Mouse (Mus musculus) hindbrain, embryonic 13.5 days (tissue): ENCODE measurements around the gene Il11ra1. TPM values are rescaled to one million over a fixed set of nuclear protein-coding genes. Genes with fewer than 3 reads are reported as not detected.

Experiments used
- ATAC-seq: fragments of 200-750 bp; cut with Nextera tagmentation; 2 replicates; pipeline ENCODE4 v1.8.0; 2017; ENCODE audit warnings: moderate TSS enrichment; ENCODE audit not compliant: low FRiP score
- H3K27ac ChIP-seq: fragments of 300-500 bp; sonication (generic); 2 replicates; pipeline ENCODE4 v1.5.1; 2015; ENCODE audit warnings: inconsistent platforms, mild to moderate bottlenecking, moderate library complexity
- H3K27me3 ChIP-seq: fragments of 300-500 bp; sonication (generic); 2 replicates; pipeline ENCODE4 v1.6.1; 2015; ENCODE audit warnings: mild to moderate bottlenecking, inconsistent platforms
- H3K36me3 ChIP-seq: fragments of 300-500 bp; sonication (generic); 2 replicates; pipeline ENCODE4 v1.6.1; 2015; ENCODE audit warnings: mild to moderate bottlenecking, inconsistent platforms
- H3K4me1 ChIP-seq: fragments of 300-500 bp; sonication (generic); replicated peaks from 2 replicates; pipeline ENCODE4 v1.6.1; 2015; ENCODE audit warnings: inconsistent platforms
- H3K4me2 ChIP-seq: fragments of 300-500 bp; sonication (generic); 2 replicates; pipeline ENCODE4 v1.6.1; 2015; ENCODE audit warnings: inconsistent platforms, mild to moderate bottlenecking, moderate library complexity
- H3K4me3 ChIP-seq: fragments of 300-500 bp; sonication (generic); 2 replicates; pipeline ENCODE4 v1.5.1; 2015; ENCODE audit warnings: mild to moderate bottlenecking, inconsistent platforms
- H3K9ac ChIP-seq: fragments of 300-500 bp; sonication (generic); 2 replicates; pipeline ENCODE4 v1.6.1; 2015; ENCODE audit warnings: mild to moderate bottlenecking, inconsistent platforms
- H3K9me3 ChIP-seq: fragments of 300-500 bp; sonication (generic); 2 replicates; pipeline ENCODE4 v1.6.1; 2016; ENCODE audit warnings: inconsistent platforms
- WGBS: fragments of 180-500 bp; shearing (Covaris S2); methylation state at CpG from one replicate; pipeline ENCODE4 v1.1.7; 2015; 5-methylcytosine and 5-hydroxymethylcytosine counted together
- polyA plus RNA-seq: library from polyadenylated mRNA; unstranded; fragments of >200 nt; fragmentation: Nextera tagmentation; extraction: Ambion mirVana; gene quantifications from 2 replicates; pipeline ENCODE4 v1.2.1, GENCODE M21; 2015

The Il11ra1 gene
- polyA plus RNA-seq, 1 experiment from 2014 or later, result 47.6 TPM

- Histone ChIP-seq H3K4me2 (no peak overlapping the region), H3K9me3 (no peaks in the 10 kb centered on the region), H3K27me3 (no peaks in the 10 kb centered on the region), H3K9ac (peak overlapping the region; percentile 35; the same call in 1 of the 2 replicates), H3K4me1 (peaks cover 57% of the 10 kb centered on the region), H3K36me3 (peaks cover 22% of the 10 kb centered on the region), H3K4me3 (no peak overlapping the region), H3K27ac (no peak overlapping the region)
- ATAC-seq, result no peak
- WGBS, result 78% methylated on average over 11 of the region's 11 CpGs
These were observed 33.1 kb upstream of the Il11ra1 start for GRCm38 (mm10) chr4:41666646-41667045.

GRCm38 (mm10) chr4:41670836-41671235 is 29.0 kb upstream of the Il11ra1 start:
- Histone ChIP-seq H3K36me3 (peaks cover 15% of the 10 kb centered on the region), H3K4me3 (no peak overlapping the region), H3K27me3 (no peaks in the 10 kb centered on the region), H3K4me1 (peaks cover 55% of the 10 kb centered on the region), H3K9me3 (no peaks in the 10 kb centered on the region), H3K9ac (no peak overlapping the region), H3K27ac (no peak overlapping the region), H3K4me2 (no peak overlapping the region)
- ATAC-seq, result no peak
- 80% methylated on average over 18 of the region's 18 CpGs for WGBS

- 0 out of 2 replicates have a peak, but pooled peaks have one; percentile 2 for ATAC-seq
These were observed 28.3 kb upstream of the Il11ra1 start for GRCm38 (mm10) chr4:41671500-41671899.

GRCm38 (mm10) chr4:41671963-41672480 is 27.8 kb upstream of the Il11ra1 start:
- no peaks in the 10 kb centered on the region for H3K9me3 ChIP-seq
- peak overlapping the region; percentile 56 for H3K9ac ChIP-seq
- H3K4me3 ChIP-seq, result no peak overlapping the region
- peaks cover 15% of the 10 kb centered on the region for H3K36me3 ChIP-seq
- peaks cover 65% of the 10 kb centered on the region for H3K4me1 ChIP-seq
- WGBS, result 7% methylated on average over 7 of the region's 8 CpGs
- peak; percentile 22; the same call in 1 of the 2 replicates for ATAC-seq
- H3K27me3 ChIP-seq, result no peaks in the 10 kb centered on the region
- peak overlapping the region; percentile 45 for H3K27ac ChIP-seq
- 0 out of 2 replicates have a peak overlapping the region, but pooled peaks have one; percentile 10 for H3K4me2 ChIP-seq

More at GRCm38 (mm10) chr4:41671500-41671899, 28.3 kb upstream of the Il11ra1 start:
- Histone ChIP-seq H3K4me2 (no peak overlapping the region), H3K4me1 (peaks cover 62% of the 10 kb centered on the region), H3K9ac (peak overlapping the region; percentile 56), H3K27me3 (no peaks in the 10 kb centered on the region), H3K27ac (peak overlapping the region; percentile 45), H3K4me3 (no peak overlapping the region), H3K9me3 (no peaks in the 10 kb centered on the region), H3K36me3 (peaks cover 15% of the 10 kb centered on the region)
- 44% methylated on average over 5 of the region's 5 CpGs for WGBS

- Histone ChIP-seq H3K4me3 (no peak overlapping the region), H3K27me3 (no peaks in the 10 kb centered on the region), H3K27ac (peak overlapping the region; percentile 45), H3K36me3 (peaks cover 15% of the 10 kb centered on the region), H3K4me2 (0 out of 2 replicates have a peak overlapping the region, but pooled peaks have one; percentile 10), H3K9me3 (no peaks in the 10 kb centered on the region), H3K9ac (peak overlapping the region; percentile 56), H3K4me1 (peaks cover 70% of the 10 kb centered on the region)
- WGBS, result 35% methylated on average over 8 of the region's 8 CpGs
- ATAC-seq, result peak; percentile 12; the same call in 1 of the 2 replicates
These were observed 27.2 kb upstream of the Il11ra1 start for GRCm38 (mm10) chr4:41672522-41672963.

GRCm38 (mm10) chr4:41673186-41673585 is 26.6 kb upstream of the Il11ra1 start:
- 38% methylated on average over 19 of the region's 19 CpGs for WGBS
- peaks cover 15% of the 10 kb centered on the region for H3K36me3 ChIP-seq
- peak overlapping the region; percentile 45 for H3K27ac ChIP-seq
- no peaks in the 10 kb centered on the region for H3K9me3 ChIP-seq
- H3K27me3 ChIP-seq, result no peaks in the 10 kb centered on the region
- H3K4me2 ChIP-seq, result no peak overlapping the region
- peak overlapping the region; percentile 56 for H3K9ac ChIP-seq
- no peak for ATAC-seq
- no peak overlapping the region for H3K4me3 ChIP-seq
- H3K4me1 ChIP-seq, result peaks cover 77% of the 10 kb centered on the region

GRCm38 (mm10) chr4:41676248-41677005 is 23.4 kb upstream of the Il11ra1 start:
- Histone ChIP-seq H3K4me1 (peaks cover 97% of the 10 kb centered on the region), H3K27me3 (no peaks in the 10 kb centered on the region), H3K36me3 (no peaks in the 10 kb centered on the region), H3K9me3 (no peaks in the 10 kb centered on the region), H3K4me3 (no peak overlapping the region), H3K4me2 (peak overlapping the region; percentile 2; the same call in 1 of the 2 replicates), H3K27ac (peak overlapping the region; percentile 82), H3K9ac (peak overlapping the region; percentile 55)
- ATAC-seq, result no peak
- 65% methylated on average over 17 of the region's 17 CpGs for WGBS

- Histone ChIP-seq H3K27me3 (no peaks in the 10 kb centered on the region), H3K36me3 (no peaks in the 10 kb centered on the region), H3K4me3 (no peak overlapping the region), H3K27ac (peak overlapping the region; percentile 82), H3K9me3 (no peaks in the 10 kb centered on the region), H3K9ac (peak overlapping the region; percentile 55), H3K4me1 (peaks cover 95% of the 10 kb centered on the region), H3K4me2 (0 out of 2 replicates have a peak overlapping the region, but pooled peaks have one; percentile 2)
- peak; percentile 68 for ATAC-seq
- 43% methylated on average over 12 of the region's 13 CpGs for WGBS
These were observed 22.7 kb upstream of the Il11ra1 start for GRCm38 (mm10) chr4:41677006-41677629.

GRCm38 (mm10) chr4:41678863-41679262 is 20.9 kb upstream of the Il11ra1 start:
- Histone ChIP-seq H3K9me3 (no peaks in the 10 kb centered on the region), H3K36me3 (no peaks in the 10 kb centered on the region), H3K4me3 (no peak overlapping the region), H3K4me1 (peaks cover 86% of the 10 kb centered on the region), H3K27ac (peak overlapping the region; percentile 69; the same call in 1 of the 2 replicates), H3K27me3 (no peaks in the 10 kb centered on the region), H3K9ac (no peak overlapping the region), H3K4me2 (no peak overlapping the region)
- ATAC-seq, result no peak
- 79% methylated on average over 6 of the region's 6 CpGs for WGBS

- peaks cover 86% of the 10 kb centered on the region for H3K4me1 ChIP-seq
- no peak overlapping the region for H3K4me2 ChIP-seq
- no peak overlapping the region for H3K4me3 ChIP-seq
- 33% methylated on average over 1 of the region's 2 CpGs for WGBS
- H3K27me3 ChIP-seq, result no peaks in the 10 kb centered on the region
- H3K9ac ChIP-seq, result peak overlapping the region; percentile 56; the same call in 1 of the 2 replicates
- H3K27ac ChIP-seq, result peak overlapping the region; percentile 69
- H3K9me3 ChIP-seq, result no peaks in the 10 kb centered on the region
- ATAC-seq, result no peak
- no peaks in the 10 kb centered on the region for H3K36me3 ChIP-seq
These were observed 20.5 kb upstream of the Il11ra1 start for GRCm38 (mm10) chr4:41679291-41679690.

GRCm38 (mm10) chr4:41681176-41681575 is 18.6 kb upstream of the Il11ra1 start:
- no peak overlapping the region for H3K4me3 ChIP-seq
- H3K4me2 ChIP-seq, result no peak overlapping the region
- H3K9me3 ChIP-seq, result no peaks in the 10 kb centered on the region
- no peak for ATAC-seq
- WGBS, result 67% methylated on average over 4 of the region's 4 CpGs
- no peaks in the 10 kb centered on the region for H3K27me3 ChIP-seq
- H3K27ac ChIP-seq, result no peak overlapping the region
- H3K4me1 ChIP-seq, result peaks cover 72% of the 10 kb centered on the region
- H3K9ac ChIP-seq, result peak overlapping the region; percentile 39; the same call in 1 of the 2 replicates
- H3K36me3 ChIP-seq, result no peaks in the 10 kb centered on the region

GRCm38 (mm10) chr4:41681947-41682346 is 17.8 kb upstream of the Il11ra1 start:
- ATAC-seq, result no peak
- Histone ChIP-seq H3K9ac (0 out of 2 replicates have a peak overlapping the region, but pooled peaks have one; percentile 57), H3K36me3 (no peaks in the 10 kb centered on the region), H3K27ac (peak overlapping the region; percentile 80), H3K4me1 (peaks cover 64% of the 10 kb centered on the region), H3K4me3 (no peak overlapping the region), H3K9me3 (no peaks in the 10 kb centered on the region), H3K27me3 (no peaks in the 10 kb centered on the region), H3K4me2 (peak overlapping the region; percentile 32; the same call in 1 of the 2 replicates)
- 66% methylated on average over 10 of the region's 10 CpGs for WGBS
